Mouse (Mus musculus) kidney, adult 9 months (tissue): ENCODE results near the gene Wipf1.
A peak's percentile ranks its signal among the peaks of the same experiment; 100 is the strongest.
"Not testable (repeated sequence)": the region's sequence is repeated elsewhere in the genome, so short reads cannot be mapped to it uniquely, and the experiment has no call there.

Experiments used
- DNase-seq: peaks from one replicate; pipeline ENCODE4 v3.0.0; 2022

The Wipf1 gene

DNA sequence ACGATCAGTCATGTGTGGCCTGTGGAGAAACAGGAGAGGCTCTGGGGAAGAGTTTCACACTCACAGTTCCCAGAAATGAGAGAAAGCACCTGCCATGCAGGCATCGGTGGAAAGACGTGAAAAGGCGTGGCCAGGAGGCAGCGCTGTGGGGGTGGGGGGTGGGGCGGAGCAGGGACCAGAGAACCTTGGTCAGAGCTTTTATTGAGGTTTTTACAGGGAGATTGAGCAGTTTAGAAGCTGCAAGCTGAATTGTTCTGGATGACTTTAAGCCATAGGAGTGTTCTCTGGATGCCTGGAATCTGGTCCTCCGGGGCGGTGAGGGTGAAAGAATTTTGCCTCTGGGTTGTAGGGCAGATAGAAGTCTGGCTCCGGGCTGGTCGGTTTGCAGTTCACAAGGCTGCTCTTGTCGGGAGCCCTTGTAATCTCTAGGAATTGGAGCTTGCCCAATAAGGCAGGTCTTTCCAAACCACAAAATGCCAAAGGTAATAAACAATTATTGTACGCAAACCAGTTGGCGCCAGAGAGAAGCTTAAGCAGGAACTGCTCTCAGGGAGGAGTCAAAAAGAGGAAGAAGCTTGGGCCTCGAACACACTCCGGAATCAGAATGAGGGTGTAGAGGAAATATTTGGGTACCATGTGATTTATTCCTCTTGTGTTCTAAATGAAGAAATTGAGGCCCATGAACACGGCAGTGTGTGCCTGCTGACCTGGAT lies 11.1 kb upstream of the Wipf1 start:
- DNase-seq = no peak

DNA sequence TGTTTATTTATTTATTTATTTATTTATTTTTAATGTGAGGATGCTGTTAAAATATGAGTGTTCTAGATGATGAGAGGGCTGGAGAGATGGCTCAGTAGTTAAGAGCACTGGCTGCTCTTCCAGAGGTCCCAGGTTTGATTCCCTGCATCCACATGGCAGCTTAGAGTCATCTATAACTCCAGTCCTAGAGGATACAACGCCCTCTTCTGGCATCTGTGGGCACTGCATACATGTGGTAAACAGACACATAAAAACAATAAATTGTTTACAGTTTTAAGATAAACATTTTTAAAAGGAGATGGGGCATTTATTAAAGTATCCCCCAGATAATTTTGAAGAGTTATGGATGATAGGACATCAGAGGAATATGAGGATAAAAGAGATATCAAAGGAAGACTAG lies 10.2 kb upstream of the Wipf1 start:
- peak; percentile 28 for DNase-seq

DNA sequence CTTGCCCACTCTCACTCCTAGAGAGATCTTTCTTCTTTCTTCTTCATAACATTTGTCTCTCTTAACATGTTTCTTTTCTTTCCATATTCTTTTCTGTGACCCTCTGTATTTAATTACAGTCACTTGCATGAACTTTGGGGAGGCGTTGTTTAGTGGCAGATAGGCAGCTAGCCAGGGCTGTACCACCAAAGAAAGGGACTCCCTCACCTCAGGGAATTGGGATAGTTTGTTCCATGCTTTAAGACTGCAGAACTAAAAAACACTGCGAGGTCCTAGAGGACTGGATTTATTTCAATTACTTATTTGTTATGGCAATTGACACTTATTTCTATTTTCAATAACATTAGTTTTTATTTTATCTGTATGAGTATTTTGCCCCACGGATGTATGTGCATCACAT lies 9.6 kb upstream of the Wipf1 start:
- no peak for DNase-seq

- no peak for DNase-seq
These were observed 9.1 kb upstream of the Wipf1 start for GRCm38 (mm10) chr2:73538590-73538989.

DNA sequence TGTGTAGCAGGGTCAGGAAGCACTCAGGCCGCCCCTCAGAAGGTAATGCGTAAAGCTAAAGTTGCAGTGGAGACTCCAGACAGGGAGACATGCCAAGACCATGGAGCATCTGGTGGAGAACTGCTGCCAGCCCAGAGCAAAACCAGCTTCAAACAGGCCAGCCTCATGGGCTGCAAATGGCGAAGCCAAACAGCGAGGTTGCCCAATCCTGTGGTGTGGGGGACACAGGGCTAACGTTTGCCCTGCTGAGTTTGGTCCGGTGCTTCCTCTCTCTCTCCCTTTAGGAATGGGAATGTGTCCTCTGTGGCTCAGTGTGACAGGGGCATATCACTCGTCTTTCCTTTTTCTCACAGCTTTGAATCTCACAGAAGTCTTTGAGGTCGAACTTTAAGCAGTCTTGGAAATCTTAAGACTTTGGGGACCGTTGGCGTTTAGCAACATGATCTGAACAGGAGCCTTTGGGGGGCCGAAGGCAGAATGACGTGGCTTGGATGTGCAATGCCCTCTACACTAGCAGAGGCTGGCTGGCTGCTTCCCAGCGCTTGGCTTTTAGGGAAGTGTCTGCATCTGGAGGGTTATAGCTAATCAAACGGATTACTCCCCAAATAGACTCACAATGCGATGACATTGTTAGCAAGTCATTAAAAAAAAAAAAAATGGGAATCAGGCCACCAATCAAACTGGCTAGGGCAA lies 6.7 kb upstream of the Wipf1 start:
- no peak for DNase-seq

DNA sequence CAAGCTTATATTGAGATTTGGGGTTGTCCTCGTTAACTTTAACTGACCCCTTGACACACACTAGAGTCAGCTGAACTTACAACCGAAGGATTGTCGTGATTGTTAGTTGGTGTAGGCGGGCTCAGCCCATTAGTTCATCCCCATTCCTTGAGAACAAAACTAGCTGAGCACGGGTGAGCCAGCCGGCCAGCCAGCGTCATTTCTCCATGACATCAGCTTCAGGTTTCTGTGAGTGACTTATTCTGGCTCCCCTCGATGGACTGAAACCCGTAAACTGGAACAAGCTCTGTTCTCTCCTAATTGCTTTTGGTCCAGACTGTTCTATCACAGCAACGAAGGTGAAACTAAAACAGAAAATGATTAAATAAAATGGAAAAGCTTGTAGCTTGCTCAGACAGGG lies 5.2 kb upstream of the Wipf1 start:
- no peak for DNase-seq

DNA sequence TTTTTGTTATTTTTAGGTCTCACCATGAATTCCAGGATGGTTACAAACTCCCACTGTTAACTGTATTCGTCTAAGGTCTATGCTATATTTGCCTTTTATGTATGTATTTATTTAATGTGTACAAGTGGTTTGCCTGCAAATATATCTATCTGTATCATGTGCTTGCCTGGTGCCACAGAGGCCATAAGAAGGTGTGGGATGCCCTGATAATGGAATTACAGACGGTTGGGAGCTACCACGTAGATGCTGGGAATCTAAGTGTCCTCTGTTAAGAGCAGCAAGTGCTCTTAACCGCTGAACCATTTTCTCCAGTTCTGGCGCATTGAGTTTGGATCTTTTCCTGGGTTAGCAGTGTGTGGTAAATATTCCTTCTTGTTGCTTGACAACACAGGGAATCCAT lies 953 bp upstream of the Wipf1 start:
- no peak for DNase-seq

DNA sequence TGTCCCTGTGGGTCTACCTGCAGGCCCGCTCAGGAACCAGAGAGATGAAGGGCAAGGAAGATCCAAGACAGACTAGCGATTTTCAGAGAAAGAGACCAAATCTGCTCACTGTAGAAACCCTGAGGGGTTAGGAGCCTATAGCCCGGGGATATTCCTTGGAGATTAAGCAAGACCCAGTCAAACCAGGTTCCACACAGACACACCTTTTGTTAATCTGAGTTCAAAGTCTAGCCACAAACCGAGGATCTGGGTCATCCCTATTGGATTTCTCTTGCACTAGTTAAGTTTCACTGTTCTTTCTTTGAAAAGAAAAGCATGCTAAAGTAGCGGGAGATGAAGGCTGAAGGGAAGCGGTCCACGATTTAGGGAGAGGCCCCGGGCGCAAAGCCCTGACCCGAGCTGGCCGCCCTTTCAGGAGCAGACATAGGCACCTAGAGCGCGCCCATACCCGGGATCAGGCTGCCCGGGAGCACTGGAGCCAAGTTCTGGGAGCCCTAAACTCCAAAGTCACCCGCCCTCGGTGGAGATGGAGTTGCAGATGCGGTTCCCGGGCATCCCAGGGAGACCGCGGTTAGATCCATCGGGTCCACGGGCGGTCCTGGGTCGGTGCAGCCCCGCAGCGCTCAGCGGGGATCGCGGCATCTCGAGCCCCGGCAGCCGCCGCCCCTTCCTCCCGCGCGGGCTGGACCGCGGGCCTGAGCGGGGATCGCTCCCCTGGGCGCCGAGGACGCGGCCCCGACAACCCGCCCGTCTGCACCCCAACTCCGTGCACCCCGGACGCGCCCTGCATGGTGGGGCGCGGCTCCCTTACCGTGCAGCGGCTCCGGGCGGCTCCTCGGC lies 798 bp downstream of the Wipf1 start:
- no peak for DNase-seq

DNA sequence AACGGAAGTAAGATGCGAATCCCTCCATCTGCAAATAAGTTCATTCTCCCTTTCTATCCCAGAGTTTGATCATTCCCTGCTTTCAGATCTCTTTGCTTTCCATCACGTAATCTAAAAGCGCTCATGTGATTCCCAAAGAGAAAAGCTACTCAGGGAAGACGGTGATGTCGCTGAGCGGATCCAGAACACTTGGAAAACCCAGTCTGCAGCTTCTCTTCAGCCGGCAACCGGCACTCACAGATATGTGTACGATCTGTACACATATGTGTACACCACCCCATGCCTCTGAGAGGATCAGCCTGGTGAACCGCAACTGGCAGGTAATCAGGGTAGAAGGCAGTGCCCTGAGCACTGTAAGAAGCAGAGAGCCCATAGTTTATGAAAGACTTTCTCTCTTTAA lies 1.6 kb downstream of the Wipf1 start:
- DNase-seq = no peak

DNA sequence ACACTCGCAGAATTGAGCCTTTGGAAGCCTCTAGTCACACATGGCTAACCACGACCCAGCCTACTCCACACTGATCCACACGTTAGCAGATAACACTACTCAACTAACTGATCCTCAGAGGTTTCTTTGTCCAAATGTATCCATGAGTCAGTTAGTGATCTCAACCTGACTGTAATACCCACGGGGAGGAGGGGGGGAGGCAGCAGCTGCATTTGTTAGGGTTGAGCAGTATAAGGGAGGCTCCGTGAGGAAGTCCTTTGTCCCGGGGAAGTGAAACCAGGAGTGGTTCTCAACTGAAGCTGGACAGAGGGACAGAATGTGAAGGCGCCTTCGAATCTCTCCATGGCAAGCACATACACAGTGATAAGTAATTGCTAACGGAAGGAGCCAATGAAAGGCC lies 2.8 kb downstream of the Wipf1 start:
- DNase-seq = no peak

GRCm38 (mm10) chr2:73522891-73523290 lies 6.6 kb downstream of the Wipf1 start:
- DNase-seq = no peak

DNA sequence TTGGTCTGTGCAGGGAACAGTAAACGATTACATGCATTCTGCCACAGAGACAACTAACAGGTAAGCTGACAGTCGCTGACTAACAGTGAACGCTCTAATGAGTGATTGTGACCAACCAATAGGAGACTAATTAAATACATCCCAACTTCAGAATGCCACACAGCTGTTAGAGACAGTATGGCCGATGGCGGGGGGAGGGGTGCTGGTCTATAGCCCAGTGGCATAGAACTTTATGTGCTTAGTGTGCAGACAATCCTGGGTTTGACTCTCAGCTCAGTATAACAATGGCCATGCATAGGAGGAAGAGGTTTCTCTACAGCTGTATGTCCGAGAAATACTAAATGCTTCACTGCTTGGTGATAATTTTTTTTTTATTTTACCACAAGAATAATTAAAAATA lies 7.2 kb downstream of the Wipf1 start:
- no peak for DNase-seq

DNA sequence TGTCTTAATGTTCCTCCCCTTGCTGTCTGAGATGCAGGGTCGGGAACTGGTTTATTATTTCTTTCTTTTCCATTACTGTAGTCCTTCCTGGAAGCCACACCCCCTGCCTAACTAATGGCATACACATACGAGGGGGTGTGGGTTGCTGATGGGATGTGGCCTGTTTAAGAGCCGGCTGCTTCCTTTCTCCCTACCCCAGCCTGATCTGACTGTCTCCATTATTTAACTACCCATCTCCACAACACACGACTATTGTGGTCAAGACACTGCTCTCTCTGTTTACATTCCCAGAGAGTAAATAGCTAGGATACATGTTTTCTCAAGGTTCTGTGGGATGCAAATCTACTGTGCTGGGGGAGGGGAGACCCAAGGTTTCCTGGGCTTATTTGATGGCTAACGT lies 7.8 kb downstream of the Wipf1 start:
- DNase-seq = no peak

DNA sequence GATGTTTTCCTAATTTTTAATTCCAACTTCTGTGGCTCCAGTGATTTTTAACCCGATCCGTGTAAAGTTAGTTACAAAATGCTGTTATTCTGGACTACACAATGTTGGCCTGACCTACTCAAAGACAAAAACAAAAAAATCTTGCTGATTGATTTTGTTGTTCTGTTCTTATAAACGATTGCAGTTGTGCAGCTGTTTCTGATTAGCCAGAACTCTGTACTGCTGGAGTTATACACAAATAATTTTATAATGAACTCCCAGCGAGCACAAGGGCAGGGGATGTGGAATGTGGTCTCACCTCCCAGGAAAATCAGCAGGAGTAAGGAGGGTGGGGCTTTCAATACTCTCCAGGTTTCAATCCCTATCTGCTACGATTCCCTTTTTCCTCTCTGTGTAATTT lies 10.6 kb downstream of the Wipf1 start:
- no peak for DNase-seq

DNA sequence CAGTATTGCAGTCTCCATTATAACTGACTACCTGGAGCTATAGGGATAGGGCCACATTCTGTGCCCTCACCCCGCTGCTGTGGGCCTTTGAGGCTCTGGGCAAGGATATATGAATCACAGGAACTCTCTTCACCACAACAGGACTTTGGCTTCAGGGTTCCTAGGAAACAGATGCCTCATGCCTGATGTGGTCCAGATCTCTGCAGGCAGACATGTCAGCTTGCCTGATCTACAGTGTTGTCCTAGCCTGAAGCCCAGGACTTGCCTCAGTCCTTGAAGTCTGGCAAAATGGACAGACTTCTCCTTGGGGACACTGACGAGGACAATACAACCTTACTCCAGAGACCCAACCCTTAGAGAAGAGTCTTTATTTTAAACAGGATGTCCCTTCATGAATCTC lies 11.2 kb downstream of the Wipf1 start:
- no peak for DNase-seq

DNA sequence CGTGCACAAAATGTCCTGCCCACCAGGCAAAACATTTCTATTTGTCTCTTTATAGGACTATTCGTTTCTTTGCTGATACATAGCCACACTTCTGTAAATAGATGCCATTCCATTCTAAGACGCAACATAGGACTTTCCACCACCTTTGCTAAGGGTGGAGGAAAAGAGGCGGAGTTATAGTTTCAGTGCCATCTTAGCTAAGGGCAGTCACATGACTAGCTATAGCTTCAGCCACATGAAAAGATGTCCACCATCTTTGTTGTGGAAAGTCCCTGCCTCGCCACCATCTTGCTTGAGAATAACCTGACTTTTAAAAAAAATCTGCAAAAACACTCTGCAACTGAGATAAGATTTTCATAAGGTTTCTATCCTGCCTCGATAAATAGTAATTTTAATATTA lies 15.4 kb downstream of the Wipf1 start:
- no peak for DNase-seq

GRCm38 (mm10) chr2:73513204-73513749 lies 16.3 kb downstream of the Wipf1 start:
- DNase-seq = no peak

DNA sequence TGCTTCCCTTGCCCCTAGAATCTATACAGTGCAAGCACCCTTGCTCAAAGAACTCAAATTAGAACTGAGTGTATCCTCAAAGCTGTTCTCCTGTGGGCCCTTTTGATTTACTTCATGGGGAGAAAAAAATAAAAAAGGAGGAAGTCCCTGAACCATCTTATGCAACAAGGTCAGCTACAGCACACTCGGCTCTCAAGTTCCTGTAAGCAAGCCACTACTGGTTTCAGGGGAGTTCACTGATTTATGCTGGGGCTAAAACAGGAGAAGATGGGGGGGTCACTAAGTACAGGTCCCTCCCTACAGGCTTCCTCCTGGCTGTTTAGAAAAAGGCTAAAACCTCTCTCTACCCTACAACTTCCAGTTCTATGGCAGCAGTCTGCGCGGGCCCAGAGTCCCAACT lies 17.5 kb downstream of the Wipf1 start:
- DNase-seq = peak; percentile 50

GRCm38 (mm10) chr2:73510731-73511360 lies 18.7 kb downstream of the Wipf1 start:
- DNase-seq = no peak

DNA sequence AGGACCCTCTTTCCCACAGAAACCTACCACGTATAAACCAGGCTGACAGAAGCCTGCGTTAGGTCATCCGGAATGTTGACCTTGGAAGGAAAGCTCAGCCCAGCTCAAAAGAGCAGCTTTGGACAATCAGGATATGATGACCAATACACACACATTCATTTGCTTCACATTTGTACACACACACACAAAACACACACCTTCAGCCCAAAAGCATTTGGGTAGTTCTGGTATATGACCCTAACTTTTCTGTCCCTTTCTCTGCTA lies 19.6 kb downstream of the Wipf1 start:
- DNase-seq = no peak

GRCm38 (mm10) chr2:73509248-73510024 lies 20.1 kb downstream of the Wipf1 start:
- peak; percentile 43 for DNase-seq

DNA sequence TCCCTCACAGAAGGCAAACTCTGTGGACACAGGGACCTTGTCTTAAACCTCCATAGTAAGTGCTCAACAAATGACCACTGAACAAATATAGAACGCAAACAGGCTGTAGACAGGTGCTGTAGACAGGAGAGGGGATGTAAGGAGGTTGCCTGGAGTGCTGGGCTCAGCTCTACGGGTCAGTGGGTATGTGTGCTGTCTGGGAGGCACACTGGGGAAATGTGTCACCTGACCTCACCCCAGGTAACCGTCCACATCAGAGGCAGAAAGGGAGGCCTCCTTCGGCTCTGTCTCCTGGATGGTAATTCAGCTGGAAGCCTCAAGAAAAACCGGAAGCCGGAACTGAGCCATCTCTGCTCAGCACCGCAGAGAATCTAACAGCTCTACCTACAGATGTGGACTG lies 21.6 kb downstream of the Wipf1 start:
- no peak for DNase-seq

DNA sequence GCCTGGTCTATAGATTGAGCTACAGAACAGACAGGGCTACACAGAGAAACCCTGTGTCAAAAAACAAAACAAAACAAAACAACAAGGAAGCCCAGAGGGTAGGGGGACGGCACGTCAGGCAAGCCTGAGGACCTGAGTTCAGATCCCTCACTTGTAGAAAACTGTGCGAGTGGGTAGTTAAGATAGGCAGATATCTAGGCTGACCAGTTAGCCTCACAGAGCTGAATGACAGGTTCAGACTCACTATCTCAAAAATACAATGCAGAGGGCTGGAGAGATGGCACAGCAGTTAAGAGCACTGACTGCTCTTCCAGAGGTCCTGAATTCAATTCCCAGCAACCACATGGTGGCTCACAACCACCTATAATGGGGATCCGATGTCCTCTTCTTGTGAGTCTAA lies 23.2 kb downstream of the Wipf1 start:
- DNase-seq = not testable (repeated sequence)
